Mouse (Mus musculus): Measurements from ENCODE around the gene Ppp1r3d.
A peak's percentile ranks its signal among the peaks of the same experiment; 100 is the strongest.

Ppp1r3d gene

GRCm38 (mm10) chr2:178413481-178414260 is 601 bp downstream of the Ppp1r3d start:
- no peak for DNase-seq

GRCm38 (mm10) chr2:178413081-178413480 is 1.2 kb downstream of the Ppp1r3d start:
- no peak for DNase-seq

- no peak for DNase-seq
These were observed 1.7 kb downstream of the Ppp1r3d start for GRCm38 (mm10) chr2:178412598-178412997.

GRCm38 (mm10) chr2:178410286-178410685 is 4.0 kb downstream of the Ppp1r3d start:
- no peak for DNase-seq

- no peak for DNase-seq
These were observed 5.2 kb downstream of the Ppp1r3d start for GRCm38 (mm10) chr2:178409024-178409423.

GRCm38 (mm10) chr2:178407053-178407815 is 7.0 kb downstream of the Ppp1r3d start, which contains the start of gene Sycp2:
Gene Sycp2 (minus strand): TSS chr2:178407685.
- peak; percentile 45 for DNase-seq
